Mouse (Mus musculus) hindbrain, embryonic 15.5 days (tissue): ENCODE results near the gene Sec14l2. TPM values are rescaled to one million over a fixed set of nuclear protein-coding genes. Genes with fewer than 3 reads are reported as not detected.
"Not testable (repeated sequence)": the region's sequence is repeated elsewhere in the genome, so short reads cannot be mapped to it uniquely, and the experiment has no call there.

Experiments
- ATAC-seq: fragments of 200-750 bp; cut with Nextera tagmentation; 2 replicates; pipeline ENCODE4 v1.8.0; 2017; ENCODE audit warnings: low read depth, moderate number of reproducible peaks, moderate TSS enrichment; ENCODE audit not compliant: low FRiP score
- H3K27ac ChIP-seq: fragments of 300-500 bp; sonication (generic); replicated peaks from 2 replicates; pipeline ENCODE4 v1.5.1; 2015; ENCODE audit warnings: mild to moderate bottlenecking, inconsistent platforms
- H3K27me3 ChIP-seq: fragments of 300-500 bp; sonication (generic); 2 replicates; pipeline ENCODE4 v1.6.1; 2015; ENCODE audit warnings: control low read depth, inconsistent platforms
- H3K36me3 ChIP-seq: fragments of 300-500 bp; sonication (generic); 2 replicates; pipeline ENCODE4 v1.6.1; 2015; ENCODE audit warnings: control low read depth, inconsistent platforms
- H3K4me1 ChIP-seq: fragments of 300-500 bp; sonication (generic); replicated peaks from 2 replicates; pipeline ENCODE4 v1.6.1; 2015; ENCODE audit warnings: control low read depth, inconsistent platforms
- H3K4me2 ChIP-seq: fragments of 300-500 bp; sonication (generic); 2 replicates; pipeline ENCODE4 v1.6.1; 2015; ENCODE audit warnings: moderate library complexity, mild to moderate bottlenecking, inconsistent platforms
- H3K4me3 ChIP-seq: fragments of 300-500 bp; sonication (generic); 2 replicates; pipeline ENCODE4 v1.5.1; 2015; ENCODE audit warnings: mild to moderate bottlenecking, inconsistent platforms
- H3K9ac ChIP-seq: fragments of 300-500 bp; sonication (generic); 2 replicates; pipeline ENCODE4 v1.6.1; 2015; ENCODE audit warnings: inconsistent platforms
- H3K9me3 ChIP-seq: fragments of 300-500 bp; sonication (generic); 2 replicates; pipeline ENCODE4 v1.6.1; 2016; ENCODE audit warnings: control low read depth, inconsistent platforms
- WGBS: fragments of 180-500 bp; shearing (Covaris S2); methylation state at CpG from one replicate; pipeline ENCODE4 v1.1.7; 2015; 5-methylcytosine and 5-hydroxymethylcytosine counted together
- polyA plus RNA-seq: library from polyadenylated mRNA; unstranded; fragments of >200 nt; fragmentation: Nextera tagmentation; extraction: Ambion mirVana; gene quantifications from 2 replicates; pipeline ENCODE4 v1.2.1, GENCODE M21; 2015

The Sec14l2 gene
- polyA plus RNA-seq, 1 experiment from 2014 or later: 6.1 TPM

- Histone ChIP-seq H3K4me1 (no peaks in the 10 kb centered on the region), H3K9ac (no peak overlapping the region), H3K27me3 (no peaks in the 10 kb centered on the region), H3K4me2 (no peak overlapping the region), H3K9me3 (no peaks in the 10 kb centered on the region), H3K4me3 (no peak overlapping the region), H3K36me3 (peaks cover 20% of the 10 kb centered on the region), H3K27ac (no peak overlapping the region)
- WGBS: 85% methylated on average over 10 of the region's 10 CpGs
- ATAC-seq: no peak
Observed at GRCm38 (mm10) chr11:4147098-4147497, 23.9 kb upstream of the Sec14l2 start.

- Histone ChIP-seq H3K9me3 (no peaks in the 10 kb centered on the region), H3K27ac (no peak overlapping the region), H3K9ac (no peak overlapping the region), H3K36me3 (peaks cover 27% of the 10 kb centered on the region), H3K4me2 (no peak overlapping the region), H3K4me1 (no peaks in the 10 kb centered on the region), H3K27me3 (no peaks in the 10 kb centered on the region), H3K4me3 (no peak overlapping the region)
- 79% methylated on average over 6 of the region's 6 CpGs for WGBS
- no peak for ATAC-seq
Observed at GRCm38 (mm10) chr11:4146381-4146780, 23.2 kb upstream of the Sec14l2 start.

- Histone ChIP-seq H3K27me3 (no peaks in the 10 kb centered on the region), H3K9me3 (no peaks in the 10 kb centered on the region), H3K36me3 (peaks cover 49% of the 10 kb centered on the region), H3K4me1 (no peaks in the 10 kb centered on the region), H3K27ac (no peak overlapping the region; the same call in 1 of the 2 replicates), H3K4me2 (no peak overlapping the region), H3K9ac (no peak overlapping the region), H3K4me3 (no peak overlapping the region)
- 0 out of 2 replicates have a peak, but pooled peaks have one; percentile 23 for ATAC-seq
- WGBS: 84% methylated on average over 21 of the region's 21 CpGs
Observed at GRCm38 (mm10) chr11:4143281-4144062, 20.3 kb upstream of the Sec14l2 start.

- Histone ChIP-seq H3K36me3 (peaks cover 53% of the 10 kb centered on the region), H3K4me3 (no peak overlapping the region), H3K27me3 (no peaks in the 10 kb centered on the region), H3K9me3 (no peaks in the 10 kb centered on the region), H3K9ac (no peak overlapping the region), H3K27ac (no peak overlapping the region), H3K4me2 (no peak overlapping the region), H3K4me1 (peaks cover 5% of the 10 kb centered on the region)
- ATAC-seq: no peak
- WGBS: 91% methylated on average over 4 of the region's 4 CpGs
Observed at GRCm38 (mm10) chr11:4142352-4142751, 19.1 kb upstream of the Sec14l2 start.

- Histone ChIP-seq H3K4me2 (no peak overlapping the region), H3K27me3 (no peaks in the 10 kb centered on the region), H3K4me3 (no peak overlapping the region), H3K9me3 (no peaks in the 10 kb centered on the region), H3K27ac (no peak overlapping the region), H3K9ac (no peak overlapping the region), H3K36me3 (peaks cover 53% of the 10 kb centered on the region), H3K4me1 (peaks cover 13% of the 10 kb centered on the region)
- no peak for ATAC-seq
Observed at GRCm38 (mm10) chr11:4141505-4141904, 18.3 kb upstream of the Sec14l2 start.

GRCm38 (mm10) chr11:4138964-4139363 is 15.7 kb upstream of the Sec14l2 start:
- Histone ChIP-seq H3K36me3 (peaks cover 52% of the 10 kb centered on the region), H3K27ac (no peak overlapping the region), H3K4me1 (peaks cover 28% of the 10 kb centered on the region), H3K4me2 (no peak overlapping the region), H3K9me3 (no peaks in the 10 kb centered on the region), H3K4me3 (no peak overlapping the region), H3K27me3 (no peaks in the 10 kb centered on the region), H3K9ac (no peak overlapping the region)
- no peak for ATAC-seq
- WGBS: 62% methylated on average over 2 of the region's 2 CpGs

- Histone ChIP-seq H3K4me2 (peak within 1 kb of the TSS; percentile 61), H3K27ac (peak within 1 kb of the TSS; percentile 89), H3K36me3 (peaks cover 15% of the 10 kb centered on the region), H3K4me1 (peaks cover 28% of the 10 kb centered on the region), H3K9ac (peak within 1 kb of the TSS; percentile 80), H3K9me3 (no peaks in the 10 kb centered on the region), H3K4me3 (peak within 1 kb of the TSS; percentile 66), H3K27me3 (no peaks in the 10 kb centered on the region)
- 2% methylated on average over 59 of the region's 66 CpGs for WGBS
- peak; percentile 91 for ATAC-seq
Observed at GRCm38 (mm10) chr11:4134986-4135935, 12.0 kb upstream of the Sec14l2 start, which contains the start of gene Rnf215. Gene Rnf215, plus strand, starts transcription at chr11:4135202.

- H3K4me2 ChIP-seq: peak overlapping the region; percentile 61
- 0 out of 2 replicates have a peak, but pooled peaks cover 7% of the 10 kb centered on the region for H3K36me3 ChIP-seq
- H3K27ac ChIP-seq: peak overlapping the region; percentile 89
- no peak for ATAC-seq
- 57% methylated on average over 6 of the region's 6 CpGs for WGBS
- no peaks in the 10 kb centered on the region for H3K9me3 ChIP-seq
- H3K4me3 ChIP-seq: peak overlapping the region; percentile 66
- peak overlapping the region; percentile 80; the same call in 1 of the 2 replicates for H3K9ac ChIP-seq
- H3K4me1 ChIP-seq: peaks cover 28% of the 10 kb centered on the region
- no peaks in the 10 kb centered on the region for H3K27me3 ChIP-seq
Observed at GRCm38 (mm10) chr11:4134400-4134799, 11.2 kb upstream of the Sec14l2 start.

GRCm38 (mm10) chr11:4133450-4133849 is 10.2 kb upstream of the Sec14l2 start:
- H3K9me3 ChIP-seq: no peaks in the 10 kb centered on the region
- peaks cover 28% of the 10 kb centered on the region for H3K4me1 ChIP-seq
- 0 out of 2 replicates have a peak, but pooled peaks cover 5% of the 10 kb centered on the region for H3K36me3 ChIP-seq
- 46% methylated on average over 3 of the region's 3 CpGs for WGBS
- H3K4me3 ChIP-seq: no peak overlapping the region
- no peaks in the 10 kb centered on the region for H3K27me3 ChIP-seq
- H3K27ac ChIP-seq: no peak overlapping the region
- ATAC-seq: no peak
- no peak overlapping the region for H3K9ac ChIP-seq
- H3K4me2 ChIP-seq: no peak overlapping the region

GRCm38 (mm10) chr11:4128461-4128860 is 5.2 kb upstream of the Sec14l2 start:
- not testable (repeated sequence) for H3K27me3 ChIP-seq, ATAC-seq, H3K9me3 ChIP-seq, H3K36me3 ChIP-seq, H3K27ac ChIP-seq, H3K4me2 ChIP-seq, H3K4me3 ChIP-seq, H3K9ac ChIP-seq, H3K4me1 ChIP-seq
- WGBS: 95% methylated on average over 4 of the region's 4 CpGs

GRCm38 (mm10) chr11:4127059-4127458 is 3.8 kb upstream of the Sec14l2 start:
- 95% methylated on average over 1 of the region's 1 CpGs for WGBS

GRCm38 (mm10) chr11:4123922-4124321 is 707 bp upstream of the Sec14l2 start:
- Histone ChIP-seq H3K4me3 (no peak overlapping the region), H3K36me3 (no peaks in the 10 kb centered on the region), H3K9ac (no peak overlapping the region), H3K27me3 (no peaks in the 10 kb centered on the region), H3K9me3 (no peaks in the 10 kb centered on the region), H3K4me1 (peaks cover 2% of the 10 kb centered on the region), H3K4me2 (no peak overlapping the region), H3K27ac (no peak overlapping the region)
- no peak for ATAC-seq
- 68% methylated on average over 5 of the region's 5 CpGs for WGBS

More at GRCm38 (mm10) chr11:4127059-4127458, 3.8 kb upstream of the Sec14l2 start:
- Histone ChIP-seq H3K27ac (no peak overlapping the region), H3K9ac (no peak overlapping the region), H3K4me2 (no peak overlapping the region), H3K36me3 (no peaks in the 10 kb centered on the region), H3K9me3 (no peaks in the 10 kb centered on the region), H3K4me3 (no peak overlapping the region), H3K27me3 (no peaks in the 10 kb centered on the region), H3K4me1 (no peaks in the 10 kb centered on the region)
- ATAC-seq: no peak
